Mouse (Mus musculus) gastrocnemius, adult 2 months (tissue): ENCODE results near the gene Dgki. TPM values are rescaled to one million over a fixed set of nuclear protein-coding genes. Genes with fewer than 3 reads are reported as not detected.

Experiments
- DNase-seq: peaks from one replicate; pipeline ENCODE4 v3.0.0; 2022
- H3K27ac ChIP-seq: fragments of 200-600 bp; 2 replicates; pipeline ENCODE4 v1.8.1; 2022; ENCODE audit warnings: mild to moderate bottlenecking
- H3K4me3 ChIP-seq: fragments of 200-600 bp; 2 replicates; pipeline ENCODE4 v1.8.1; 2022; ENCODE audit warnings: mild to moderate bottlenecking, moderate library complexity
- CTCF ChIP-seq: fragments of 200-600 bp; IDR thresholded peaks from 2 replicates; pipeline ENCODE4 v1.8.1; 2022; ENCODE audit warnings: antibody characterized with exemption, mild to moderate bottlenecking, moderate library complexity
- intact Hi-C: fragments of 180-260 bp; cut with DNase I; formaldehyde crosslinking; loops from one replicate; pipeline ENCODE4 v1.15.1; 2025
- total RNA-seq, 2 experiments: library from RNA; stranded (reverse); gene quantifications; 2 replicates each; pipeline ENCODE4 v1.2.3; 2021

Dgki gene
- total RNA-seq, 2 experiments from 2014 or later: 0.25 TPM; not detected in 1

- intact Hi-C loops: no loop called here
Observed at GRCm38 (mm10) chr6:37055634-37056033, 244.3 kb downstream of the Dgki start.

DNA sequence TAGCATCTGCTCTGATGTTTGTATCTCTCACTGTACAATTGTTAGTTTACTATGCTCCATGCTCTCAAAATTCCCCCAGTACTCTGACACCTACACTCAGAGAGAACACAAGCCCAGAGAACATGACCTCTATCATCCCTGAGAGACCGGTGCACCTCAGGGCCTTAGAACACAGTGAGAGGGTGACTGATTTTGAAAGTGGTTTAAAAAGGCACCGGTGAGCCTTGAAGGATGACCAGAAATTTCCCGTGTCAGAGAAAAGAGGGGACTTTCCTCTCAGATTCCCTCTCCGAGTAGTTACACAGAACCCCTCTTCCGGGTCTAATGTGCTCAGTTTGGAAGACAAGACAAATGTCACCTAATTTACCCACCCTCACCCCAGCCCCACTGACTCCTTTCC, 244.9 kb downstream of the Dgki start:
- DNase-seq: no peak
- intact Hi-C loops: no loop called here
- no peak for TF ChIP-seq CTCF
- H3K27ac ChIP-seq: no peak overlapping the region
- H3K4me3 ChIP-seq: no peak overlapping the region

More at GRCm38 (mm10) chr6:37055634-37056033, 244.3 kb downstream of the Dgki start:
- no peak overlapping the region for H3K4me3 ChIP-seq
- no peak for DNase-seq
- no peak overlapping the region for H3K27ac ChIP-seq
- TF ChIP-seq CTCF: no peak

GRCm38 (mm10) chr6:37054435-37055020, 245.5 kb downstream of the Dgki start:
- DNase-seq: no peak
- intact Hi-C loops: loop anchor here (5.0 kb wide), 2 partner anchors 298 to 393 kb away; no protein-coding TSS in a partner anchor
- TF ChIP-seq CTCF: peak; percentile 81

DNA sequence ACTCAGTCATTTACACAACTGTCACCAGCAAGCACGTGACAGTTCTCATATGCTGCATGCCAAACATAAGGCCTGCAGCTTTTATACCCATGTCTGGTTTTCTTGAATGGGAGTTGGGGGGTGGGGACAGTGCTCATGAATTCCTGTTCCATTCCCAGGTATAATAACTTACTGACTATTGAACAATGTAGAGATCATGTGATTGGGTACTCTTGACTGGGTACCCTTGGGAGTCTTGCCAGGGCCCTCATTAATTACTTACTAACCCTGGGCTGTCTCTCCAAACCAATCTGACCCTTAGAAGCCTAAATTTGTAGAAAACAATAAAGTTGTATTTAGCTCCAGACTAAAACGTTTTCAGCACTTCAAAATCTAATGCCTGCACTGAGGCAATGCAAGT, 246.6 kb downstream of the Dgki start:
- TF ChIP-seq CTCF: no peak
- intact Hi-C loops: loop anchor here (5.0 kb wide), 2 partner anchors 299 to 394 kb away; no protein-coding TSS in a partner anchor
- no peak for DNase-seq
- no peak overlapping the region for H3K27ac ChIP-seq
- no peak overlapping the region for H3K4me3 ChIP-seq

More at GRCm38 (mm10) chr6:37054435-37055020, 245.5 kb downstream of the Dgki start:
- Histone ChIP-seq H3K4me3 (no peak overlapping the region), H3K27ac (no peak overlapping the region)

- DNase-seq: no peak
- H3K4me3 ChIP-seq: no peak overlapping the region
- no peak overlapping the region for H3K27ac ChIP-seq
- intact Hi-C loops: loop anchor here (5.0 kb wide), 2 partner anchors 301 to 396 kb away; no protein-coding TSS in a partner anchor
- no peak for TF ChIP-seq CTCF
Observed at GRCm38 (mm10) chr6:37051652-37052051, 248.3 kb downstream of the Dgki start.

DNA sequence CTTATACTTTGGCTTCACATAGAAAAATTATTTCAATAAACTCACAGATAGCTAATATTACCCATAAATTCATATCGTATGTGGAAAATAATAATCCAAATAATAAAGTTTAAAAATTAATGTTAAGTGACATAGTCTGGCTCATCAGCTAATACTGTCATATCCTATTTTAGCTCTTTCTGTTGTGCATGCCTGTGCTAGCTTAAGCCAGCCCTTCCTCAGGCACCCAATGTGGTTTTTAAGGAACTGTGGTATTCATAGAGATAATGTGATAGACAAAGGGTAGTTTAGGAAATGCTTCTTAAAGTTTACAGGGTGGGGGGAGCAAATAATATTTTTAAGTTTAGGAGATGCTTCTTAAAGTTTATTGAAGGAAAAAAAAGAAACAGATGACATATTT, 248.8 kb downstream of the Dgki start:
- Histone ChIP-seq H3K4me3 (no peak overlapping the region), H3K27ac (no peak overlapping the region)
- no peak for TF ChIP-seq CTCF
- no peak for DNase-seq
- intact Hi-C loops: loop anchor here (5.0 kb wide), 2 partner anchors 301 to 396 kb away; no protein-coding TSS in a partner anchor

- no peak overlapping the region for H3K4me3 ChIP-seq
- no peak for TF ChIP-seq CTCF
- H3K27ac ChIP-seq: no peak overlapping the region
- intact Hi-C loops: no loop called here
- no peak for DNase-seq
Observed at GRCm38 (mm10) chr6:37047611-37048129, 252.3 kb downstream of the Dgki start.

DNA sequence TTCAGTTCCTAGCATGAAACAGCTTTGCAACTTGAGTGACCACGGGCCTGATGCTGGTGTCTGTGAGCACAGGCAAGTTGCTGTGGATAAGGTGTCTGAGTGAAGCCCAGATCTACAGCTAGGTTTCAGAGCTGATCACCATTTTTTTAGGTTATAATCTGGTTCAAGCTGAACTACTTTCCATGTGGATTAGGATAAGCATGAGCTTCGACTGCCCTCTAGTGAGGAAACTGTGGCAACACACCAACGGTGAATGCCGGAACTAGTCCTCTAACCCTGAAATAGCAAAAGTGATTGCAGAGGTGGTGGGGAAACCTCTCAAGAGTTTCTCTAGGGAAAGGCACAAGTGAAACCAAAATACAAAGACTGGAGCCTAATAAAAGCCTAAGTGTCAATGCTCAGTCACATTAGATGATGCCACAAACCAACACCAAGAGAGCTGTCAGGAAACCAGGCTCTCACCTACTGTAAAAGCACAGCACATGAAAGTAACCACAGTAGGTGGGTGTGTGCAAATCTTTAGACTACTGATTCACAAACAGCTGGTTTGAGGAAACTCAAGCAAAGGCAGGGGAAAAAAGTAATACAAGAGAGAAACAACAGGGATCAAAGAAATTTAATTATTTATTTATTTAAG, 253.7 kb downstream of the Dgki start:
- DNase-seq: peak; percentile 49
- Histone ChIP-seq H3K4me3 (no peak overlapping the region), H3K27ac (no peak overlapping the region)
- peak; percentile 88 for TF ChIP-seq CTCF
- intact Hi-C loops: no loop called here

DNA sequence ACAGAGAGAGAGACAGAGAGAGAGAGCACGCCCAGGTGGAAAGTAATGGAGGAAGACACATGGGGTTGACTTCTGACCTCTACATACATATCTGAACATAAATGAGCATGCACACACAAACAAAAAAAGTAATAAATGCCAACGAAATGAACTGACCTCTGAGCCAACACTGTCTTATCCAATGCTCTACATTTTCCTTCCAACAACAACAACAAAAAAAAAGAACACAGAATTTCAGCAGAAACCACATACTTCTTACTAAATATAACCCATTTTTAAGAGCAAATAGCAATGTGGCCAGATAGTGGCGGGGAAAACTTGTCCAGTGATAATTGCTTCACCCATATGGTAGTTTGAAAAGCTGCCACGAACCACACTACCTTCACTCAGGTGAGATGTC, 255.2 kb downstream of the Dgki start:
- DNase-seq: no peak
- Histone ChIP-seq H3K4me3 (no peak overlapping the region), H3K27ac (no peak overlapping the region)
- intact Hi-C loops: no loop called here
- TF ChIP-seq CTCF: no peak

GRCm38 (mm10) chr6:37038444-37038843, 261.5 kb downstream of the Dgki start:
- no peak for DNase-seq
- intact Hi-C loops: no loop called here
- H3K27ac ChIP-seq: no peak overlapping the region
- H3K4me3 ChIP-seq: no peak overlapping the region
- no peak for TF ChIP-seq CTCF

DNA sequence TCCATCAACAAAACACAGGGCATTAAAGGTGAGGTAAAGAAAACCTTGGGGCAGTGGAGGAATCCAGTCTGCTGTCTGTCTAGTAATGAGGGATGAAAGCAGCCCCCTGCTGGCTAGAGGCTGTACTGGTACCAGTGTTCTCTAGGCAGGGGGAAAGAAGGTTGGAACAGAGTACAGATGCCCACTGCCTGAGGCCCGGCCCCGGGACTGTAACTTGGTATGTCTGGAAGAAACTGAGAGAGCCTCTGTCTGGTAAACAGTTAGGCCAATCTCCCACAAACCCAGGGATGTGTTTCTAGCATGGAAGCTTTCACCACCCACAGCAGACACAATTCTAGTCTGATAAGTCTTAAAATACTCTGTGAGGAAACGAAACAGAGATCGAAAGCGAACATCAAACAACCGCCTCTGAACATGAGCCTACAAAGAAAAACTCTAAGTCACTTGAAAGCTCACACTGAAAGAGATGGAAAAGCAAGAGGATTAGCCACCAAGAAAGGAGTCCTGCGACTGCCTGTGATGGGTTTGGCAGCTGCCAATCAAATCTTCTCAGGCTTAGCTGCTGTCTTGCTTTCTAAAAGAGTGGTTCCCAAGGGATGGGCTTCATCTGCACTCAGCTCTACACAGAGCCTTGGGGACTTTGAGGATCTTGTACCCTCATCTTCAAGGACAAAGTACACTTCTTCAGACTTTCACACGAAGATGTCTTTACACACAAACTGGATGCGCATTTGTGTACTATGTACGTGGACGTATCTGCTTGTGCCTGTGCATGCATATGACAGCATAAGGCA, 262.7 kb downstream of the Dgki start:
- peak; percentile 43 for TF ChIP-seq CTCF
- Histone ChIP-seq H3K4me3 (no peak overlapping the region), H3K27ac (no peak overlapping the region)
- intact Hi-C loops: no loop called here
- no peak for DNase-seq

GRCm38 (mm10) chr6:37035681-37036080, 264.3 kb downstream of the Dgki start:
- Histone ChIP-seq H3K4me3 (no peak overlapping the region), H3K27ac (no peak overlapping the region)
- DNase-seq: no peak
- intact Hi-C loops: no loop called here
- no peak for TF ChIP-seq CTCF

DNA sequence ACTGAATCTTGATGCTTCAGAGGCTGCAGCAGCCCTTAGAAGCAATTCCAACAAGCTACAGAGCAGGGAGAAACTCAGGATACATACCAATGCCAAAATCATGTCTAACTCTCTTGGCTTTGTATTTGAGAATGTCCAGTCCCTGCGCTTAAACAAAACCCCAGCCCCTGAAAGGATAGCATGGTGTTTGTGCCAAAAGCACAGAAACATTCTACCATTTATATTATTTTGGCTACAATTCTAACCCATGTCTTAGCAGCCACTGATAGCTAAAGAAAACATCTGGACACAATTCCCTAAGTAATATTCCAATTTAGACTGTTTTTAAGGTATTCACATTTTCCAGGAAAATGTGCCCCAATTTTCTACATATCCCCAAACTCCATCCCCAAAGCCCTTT, 269.0 kb downstream of the Dgki start:
- no peak for TF ChIP-seq CTCF
- DNase-seq: no peak
- Histone ChIP-seq H3K4me3 (no peak overlapping the region), H3K27ac (no peak overlapping the region)
- intact Hi-C loops: no loop called here
